Mouse (Mus musculus): ENCODE measurements around the gene Tspear.

- TF ChIP-seq CTCF (IDR thresholded peaks at IDR 0.05; ENCODE audit: borderline replicate concordance, control insufficient read depth, extremely low read depth, insufficient read depth, low read length, poor library complexity), result no peak
- no peak for TF ChIP-seq POLR2A (IDR thresholded peaks at IDR 0.05; ENCODE audit: control insufficient read depth, extremely low read depth, insufficient read depth, low read length, poor library complexity)
Observed at GRCm38 (mm10) chr10:77728280-77728679, 41.9 kb downstream of the Tspear start.

All from thymus, adult 2 months (tissue).